Mouse (Mus musculus): ENCODE measurements around the gene Gm10024. TPM values are rescaled to one million over a fixed set of nuclear protein-coding genes. Genes with fewer than 3 reads are reported as not detected.
"Not testable (repeated sequence)": the region's sequence is repeated elsewhere in the genome, so short reads cannot be mapped to it uniquely, and the experiment has no call there.

Gene Gm10024
- polyA plus RNA-seq, 1 experiment from 2014 or later, result not detected

DNA sequence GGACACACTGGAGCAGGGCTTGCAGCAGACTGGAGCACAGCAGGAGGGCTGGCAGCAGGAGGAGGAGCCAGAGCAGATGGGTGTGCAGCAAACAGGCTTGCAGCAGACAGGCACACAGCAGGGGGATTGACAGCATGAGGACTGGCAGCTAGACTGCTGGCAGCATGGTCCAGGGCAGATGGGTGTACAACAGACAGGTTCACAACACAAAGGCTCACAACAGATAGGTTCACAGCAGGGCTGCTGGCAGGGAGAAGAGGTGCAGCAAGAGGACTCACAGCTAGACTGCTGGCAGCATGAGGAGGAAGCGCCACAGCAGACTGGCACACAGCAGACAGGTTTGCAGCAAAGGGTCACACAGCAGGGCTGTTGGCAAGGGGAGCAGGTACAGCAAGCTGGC, 39.4 kb downstream of the Gm10024 start:
- not testable (repeated sequence) for ATAC-seq (replicated peaks; ENCODE audit: low FRiP score, low TSS enrichment, low read depth); H3K9me3 ChIP-seq (ENCODE audit: control insufficient read depth, low read length); H3K36me3 ChIP-seq (ENCODE audit: control insufficient read depth, insufficient read depth, low read length); DNase-seq (ENCODE audit: low spot score); H3K4me2 ChIP-seq (ENCODE audit: low read length); H3K9ac ChIP-seq (ENCODE audit: low read length); H3K27me3 ChIP-seq (replicated peaks; ENCODE audit: control insufficient read depth, insufficient read depth, low read length); H3K4me1 ChIP-seq (replicated peaks; ENCODE audit: control insufficient read depth, insufficient read depth, low read length); H3K27ac ChIP-seq (ENCODE audit: low read depth); H3K4me3 ChIP-seq (ENCODE audit: low read depth, low read length)
- 72% methylated on average over 1 of the region's 1 CpGs for WGBS

DNA sequence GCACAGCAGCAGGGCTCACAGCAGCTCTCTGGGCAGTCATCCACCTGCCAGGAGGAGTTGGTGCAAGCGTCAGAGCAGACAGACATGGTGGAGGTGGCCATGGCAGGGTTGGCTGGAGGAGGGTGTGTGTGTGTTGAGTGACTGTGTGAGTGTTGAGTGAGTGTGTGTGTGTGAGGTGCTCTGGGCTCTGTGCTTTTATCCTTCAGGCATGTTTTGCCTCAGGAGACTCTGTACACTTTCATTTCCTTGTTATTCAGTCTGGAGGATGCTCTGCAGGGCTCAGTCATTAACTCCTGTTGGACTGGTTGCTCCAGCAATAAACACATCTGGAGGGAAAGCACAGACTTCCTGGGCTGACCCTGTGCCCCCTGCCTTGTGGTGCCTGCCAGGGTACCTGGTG, 40.0 kb downstream of the Gm10024 start, which contains the start of gene Gm9736:
TSS of gene Gm9736 (minus strand) at position 101 of the 400 bp plus-strand sequence.
- ATAC-seq (replicated peaks; ENCODE audit: low FRiP score, low TSS enrichment, low read depth); H3K27me3 ChIP-seq (replicated peaks; ENCODE audit: control insufficient read depth, insufficient read depth, low read length); H3K36me3 ChIP-seq (ENCODE audit: control insufficient read depth, insufficient read depth, low read length); H3K4me2 ChIP-seq (ENCODE audit: low read length); H3K9ac ChIP-seq (ENCODE audit: low read length); H3K4me3 ChIP-seq (ENCODE audit: low read depth, low read length); H3K9me3 ChIP-seq (ENCODE audit: control insufficient read depth, low read length); H3K27ac ChIP-seq (ENCODE audit: low read depth); DNase-seq (ENCODE audit: low spot score); H3K4me1 ChIP-seq (replicated peaks; ENCODE audit: control insufficient read depth, insufficient read depth, low read length): not testable (repeated sequence)
- WGBS, result 57% methylated on average over 1 of the region's 1 CpGs

DNA sequence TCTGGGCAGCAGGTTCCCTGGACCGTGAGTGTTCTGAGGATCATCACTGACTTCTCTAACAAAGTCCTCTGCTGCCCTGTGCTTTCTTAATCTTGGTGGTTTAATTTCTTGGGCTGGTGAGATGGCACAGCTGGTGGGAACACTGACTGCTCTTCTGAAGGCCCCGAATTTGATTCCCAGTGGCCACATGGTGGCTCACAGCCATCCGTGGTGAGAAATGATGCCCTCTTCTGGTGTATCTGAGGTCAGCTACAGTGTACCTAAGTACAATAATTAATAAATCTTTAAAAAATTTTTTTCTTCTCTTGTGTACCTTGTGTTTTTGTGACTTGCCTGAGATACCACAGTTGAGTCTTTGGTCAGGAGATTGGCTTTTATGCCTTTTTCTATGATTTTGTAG, 41.1 kb downstream of the Gm10024 start:
- not testable (repeated sequence) for H3K27me3 ChIP-seq (replicated peaks; ENCODE audit: control insufficient read depth, insufficient read depth, low read length); H3K36me3 ChIP-seq (ENCODE audit: control insufficient read depth, insufficient read depth, low read length); H3K27ac ChIP-seq (ENCODE audit: low read depth); H3K9me3 ChIP-seq (ENCODE audit: control insufficient read depth, low read length); DNase-seq (ENCODE audit: low spot score); H3K4me3 ChIP-seq (ENCODE audit: low read depth, low read length); H3K9ac ChIP-seq (ENCODE audit: low read length); H3K4me1 ChIP-seq (replicated peaks; ENCODE audit: control insufficient read depth, insufficient read depth, low read length); ATAC-seq (replicated peaks; ENCODE audit: low FRiP score, low TSS enrichment, low read depth); H3K4me2 ChIP-seq (ENCODE audit: low read length)
- WGBS, result 66% methylated on average over 3 of the region's 3 CpGs

DNA sequence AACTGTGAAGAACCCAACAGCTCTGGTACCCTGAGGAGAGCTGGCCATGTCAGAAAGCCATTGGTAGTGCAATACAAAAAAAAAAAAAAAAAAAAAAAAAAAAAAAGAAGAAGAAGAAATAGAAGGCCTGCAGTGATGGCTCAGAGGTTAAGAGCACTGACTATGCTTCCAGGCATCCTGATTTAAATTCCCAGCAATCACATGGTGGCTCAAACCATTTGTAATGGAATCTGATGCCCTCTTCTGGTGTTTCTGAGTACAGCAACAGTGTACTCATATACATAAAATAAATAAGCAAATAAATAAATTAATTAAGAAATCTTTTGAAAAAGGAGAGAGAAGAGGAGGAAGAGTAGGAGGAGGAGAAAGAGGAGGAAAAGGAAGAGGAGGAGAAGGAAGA, 42.2 kb downstream of the Gm10024 start:
- Histone ChIP-seq H3K36me3 (ENCODE audit: control insufficient read depth, insufficient read depth, low read length) (no peaks in the 10 kb centered on the region), H3K9me3 (ENCODE audit: control insufficient read depth, low read length) (no peaks in the 10 kb centered on the region), H3K9ac (ENCODE audit: low read length) (no peak overlapping the region), H3K27me3 (replicated peaks; ENCODE audit: control insufficient read depth, insufficient read depth, low read length) (no peaks in the 10 kb centered on the region), H3K4me3 (ENCODE audit: low read depth, low read length) (no peak overlapping the region), H3K4me2 (ENCODE audit: low read length) (no peak overlapping the region), H3K27ac (ENCODE audit: low read depth) (no peak overlapping the region), H3K4me1 (replicated peaks; ENCODE audit: control insufficient read depth, insufficient read depth, low read length) (no peaks in the 10 kb centered on the region)
- ATAC-seq (replicated peaks; ENCODE audit: low FRiP score, low TSS enrichment, low read depth) (no peak), DNase-seq (ENCODE audit: low spot score) (no peak)

DNA sequence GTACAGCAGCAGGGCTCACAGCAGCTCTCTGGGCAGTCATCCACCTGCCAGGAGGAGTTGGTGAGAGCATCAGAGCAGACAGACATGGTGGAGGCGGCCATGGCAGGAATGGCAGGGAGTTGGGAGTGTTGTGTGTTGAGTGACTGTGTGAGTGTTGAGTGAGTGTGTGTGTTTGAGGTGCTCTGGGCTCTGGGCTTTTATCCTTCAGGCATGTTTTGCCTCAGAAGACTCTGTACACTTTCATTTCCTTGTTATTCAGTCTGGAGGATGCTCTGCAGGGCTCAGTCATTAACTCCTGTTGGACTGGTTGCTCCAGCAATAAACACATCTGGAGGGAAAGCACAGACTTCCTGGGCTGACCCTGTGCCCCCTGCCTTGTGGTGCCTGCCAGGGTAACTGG, 48.3 kb downstream of the Gm10024 start, which contains the start of gene Gm3233:
TSS of gene Gm3233 (minus strand) at position 101 of the 400 bp plus-strand sequence.
- not testable (repeated sequence) for DNase-seq (ENCODE audit: low spot score); H3K9ac ChIP-seq (ENCODE audit: low read length); H3K4me2 ChIP-seq (ENCODE audit: low read length); H3K27ac ChIP-seq (ENCODE audit: low read depth); H3K4me1 ChIP-seq (replicated peaks; ENCODE audit: control insufficient read depth, insufficient read depth, low read length); H3K9me3 ChIP-seq (ENCODE audit: control insufficient read depth, low read length); ATAC-seq (replicated peaks; ENCODE audit: low FRiP score, low TSS enrichment, low read depth); H3K4me3 ChIP-seq (ENCODE audit: low read depth, low read length); H3K36me3 ChIP-seq (ENCODE audit: control insufficient read depth, insufficient read depth, low read length); H3K27me3 ChIP-seq (replicated peaks; ENCODE audit: control insufficient read depth, insufficient read depth, low read length)
- WGBS, result no CpG with 5 or more reads among the region's 1 CpGs

Other genes with a start within 250 kb of the Gm10024 start
- gene Fam207a, start 195.7 kb upstream of the Gm10024 start, polyA plus RNA-seq (2014; fragmentation: Nextera tagmentation; extraction: Ambion mirVana), result 39.1 and 41.0 TPM in 2 replicates
- 1.9 and 3.1 TPM in 2 replicates for gene Itgb2, start 181.2 kb upstream of the Gm10024 start, polyA plus RNA-seq (2014; fragmentation: Nextera tagmentation; extraction: Ambion mirVana)
- gene Pttg1ip, start 129.7 kb upstream of the Gm10024 start, polyA plus RNA-seq (2014; fragmentation: Nextera tagmentation; extraction: Ambion mirVana), result 155 and 156 TPM in 2 replicates
- 314 and 336 TPM in 2 replicates for gene Sumo3, start 105.4 kb upstream of the Gm10024 start, polyA plus RNA-seq (2014; fragmentation: Nextera tagmentation; extraction: Ambion mirVana)
- gene Gm49325, start 105.3 kb upstream of the Gm10024 start, polyA plus RNA-seq (2014; fragmentation: Nextera tagmentation; extraction: Ambion mirVana), result 2.0 TPM in 1 of 2 replicates, not detected in the other
- gene Ube2g2, start 89.2 kb upstream of the Gm10024 start, polyA plus RNA-seq (2014; fragmentation: Nextera tagmentation; extraction: Ambion mirVana), result 46.7 and 48.5 TPM in 2 replicates
- gene Tspear, start 24.9 kb upstream of the Gm10024 start, polyA plus RNA-seq (2014; fragmentation: Nextera tagmentation; extraction: Ambion mirVana), result 0.62 and 1.2 TPM in 2 replicates
- gene Gm19402, start 20.7 kb upstream of the Gm10024 start, polyA plus RNA-seq (2014; fragmentation: Nextera tagmentation; extraction: Ambion mirVana), result not detected in 2 replicates
- not detected in 2 replicates for gene Gm9508, start 14.2 kb upstream of the Gm10024 start, polyA plus RNA-seq (2014; fragmentation: Nextera tagmentation; extraction: Ambion mirVana)
- gene Gm10272, start 4.8 kb upstream of the Gm10024 start, polyA plus RNA-seq (2014; fragmentation: Nextera tagmentation; extraction: Ambion mirVana), result not detected in 2 replicates
- not detected in 2 replicates for gene Gm10142, start 4.3 kb downstream of the Gm10024 start, polyA plus RNA-seq (2014; fragmentation: Nextera tagmentation; extraction: Ambion mirVana)
- not detected in 2 replicates for gene Krtap12-1, start 9.1 kb downstream of the Gm10024 start, polyA plus RNA-seq (2014; fragmentation: Nextera tagmentation; extraction: Ambion mirVana)
- gene Gm10100, start 15.0 kb downstream of the Gm10024 start, polyA plus RNA-seq (2014; fragmentation: Nextera tagmentation; extraction: Ambion mirVana), result not detected in 2 replicates
- gene Gm18596, start 31.2 kb downstream of the Gm10024 start, polyA plus RNA-seq (2014; fragmentation: Nextera tagmentation; extraction: Ambion mirVana), result not detected in 2 replicates
- gene Gm9736, start 39.9 kb downstream of the Gm10024 start, polyA plus RNA-seq (2014; fragmentation: Nextera tagmentation; extraction: Ambion mirVana), result not detected in 2 replicates
- gene Gm3233, start 48.2 kb downstream of the Gm10024 start, polyA plus RNA-seq (2014; fragmentation: Nextera tagmentation; extraction: Ambion mirVana), result not detected in 2 replicates
- gene Gm3238, start 59.9 kb downstream of the Gm10024 start, polyA plus RNA-seq (2014; fragmentation: Nextera tagmentation; extraction: Ambion mirVana), result not detected in 2 replicates
- gene Gm7138, start 65.5 kb downstream of the Gm10024 start, polyA plus RNA-seq (2014; fragmentation: Nextera tagmentation; extraction: Ambion mirVana), result not detected in 2 replicates
- not detected in 2 replicates for gene Gm3250, start 71.1 kb downstream of the Gm10024 start, polyA plus RNA-seq (2014; fragmentation: Nextera tagmentation; extraction: Ambion mirVana)
- not detected in 2 replicates for gene Gm7137, start 76.7 kb downstream of the Gm10024 start, polyA plus RNA-seq (2014; fragmentation: Nextera tagmentation; extraction: Ambion mirVana)
- not detected in 2 replicates for gene Gm9639, start 83.6 kb downstream of the Gm10024 start, polyA plus RNA-seq (2014; fragmentation: Nextera tagmentation; extraction: Ambion mirVana)
- gene Gm19668, start 87.7 kb downstream of the Gm10024 start, polyA plus RNA-seq (2014; fragmentation: Nextera tagmentation; extraction: Ambion mirVana), result not detected in 2 replicates
- not detected in 2 replicates for gene Gm9507, start 100.4 kb downstream of the Gm10024 start, polyA plus RNA-seq (2014; fragmentation: Nextera tagmentation; extraction: Ambion mirVana)
- not detected in 2 replicates for gene Gm2696, start 103.2 kb downstream of the Gm10024 start, polyA plus RNA-seq (2014; fragmentation: Nextera tagmentation; extraction: Ambion mirVana)
- not detected in 2 replicates for gene Krtap10-4, start 115.6 kb downstream of the Gm10024 start, polyA plus RNA-seq (2014; fragmentation: Nextera tagmentation; extraction: Ambion mirVana)
- not detected in 2 replicates for gene Krtap10-10, start 124.5 kb downstream of the Gm10024 start, polyA plus RNA-seq (2014; fragmentation: Nextera tagmentation; extraction: Ambion mirVana)
- gene Gm36176, start 135.3 kb downstream of the Gm10024 start, polyA plus RNA-seq (2014; fragmentation: Nextera tagmentation; extraction: Ambion mirVana), result not detected in 2 replicates
- not detected in 2 replicates for gene Gm10318, start 141.4 kb downstream of the Gm10024 start, polyA plus RNA-seq (2014; fragmentation: Nextera tagmentation; extraction: Ambion mirVana)
- not detected in 2 replicates for gene Gm3285, start 150.5 kb downstream of the Gm10024 start, polyA plus RNA-seq (2014; fragmentation: Nextera tagmentation; extraction: Ambion mirVana)
- gene Lrrc3, start 191.1 kb downstream of the Gm10024 start, polyA plus RNA-seq (2014; fragmentation: Nextera tagmentation; extraction: Ambion mirVana), result 3.9 and 4.2 TPM in 2 replicates

Measured in intestine, embryonic 14.5 days (tissue).